Mouse (Mus musculus) brain, embryonic 14.5 days (tissue): Measurements from ENCODE around the gene G6pd2.

Source experiments
- CTCF ChIP-seq: fragments of 200-500 bp; IDR thresholded peaks from 2 replicates; pipeline ENCODE4 v1.5.1; 2012; ENCODE audit warnings: inconsistent platforms, mild to moderate bottlenecking, moderate library complexity, borderline replicate concordance; ENCODE audit not compliant: insufficient read depth, insufficient read length; ENCODE audit errors: extremely low read depth
- POLR2A ChIP-seq: fragments of 200-500 bp; IDR thresholded peaks from 2 replicates; pipeline ENCODE4 v1.6.1; 2012; ENCODE audit warnings: mild to moderate bottlenecking, inconsistent platforms, borderline replicate concordance; ENCODE audit not compliant: poor library complexity, insufficient read depth, insufficient read length, severe bottlenecking; ENCODE audit errors: extremely low read depth

DNA sequence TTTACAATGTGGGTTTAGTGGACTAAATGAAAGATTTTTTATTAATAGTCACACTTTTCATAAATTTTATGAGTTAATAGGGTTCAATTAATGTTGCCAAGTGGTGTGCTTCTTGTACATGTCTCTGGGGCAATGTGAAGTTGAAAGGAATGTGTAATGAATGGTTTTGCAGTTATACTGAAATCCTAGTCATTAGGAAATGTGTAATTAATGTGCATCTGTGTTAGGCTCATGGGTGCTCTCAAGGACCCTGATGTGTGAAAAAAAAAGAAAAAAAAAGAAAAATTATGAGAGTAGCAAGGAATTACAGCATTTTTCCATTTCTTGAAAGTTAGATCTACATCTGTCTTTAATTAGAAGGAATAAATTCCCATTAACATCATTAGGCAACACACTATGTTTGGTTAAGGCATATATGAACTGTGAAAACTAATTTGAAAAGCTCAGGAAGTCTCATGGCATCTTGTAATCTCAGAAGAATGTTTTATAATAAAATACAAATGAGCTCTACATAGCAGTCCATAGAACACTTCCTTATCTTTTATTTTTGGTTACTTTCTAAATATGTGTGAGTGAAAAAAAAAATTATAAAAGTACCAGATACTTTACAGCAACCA is 24.4 kb downstream of the G6pd2 start:
- TF ChIP-seq CTCF (no peak), POLR2A (no peak)
